Mouse (Mus musculus): ENCODE data around the gene Pink1. TPM values are rescaled to one million over a fixed set of nuclear protein-coding genes. Genes with fewer than 3 reads are reported as not detected.

Pink1 gene
- polyA plus RNA-seq (2021; fragmentation: Nextera tagmentation): 222 and 265 TPM in 2 replicates
- long read RNA-seq, experiment 1, transcript Pink1-201 (8 exons, 2,375 nt): major isoform, 370 of 468 reads
- long read RNA-seq, experiment 1, partial matches to known transcripts: 56 of 468 reads
- long read RNA-seq, experiment 1, other reads (novel, unspliced or antisense): 40 of 468 reads
- long read RNA-seq, experiment 2, transcript Pink1-201 (8 exons, 2,375 nt): major isoform, 2,845 of 3,076 reads
- long read RNA-seq, experiment 2, partial matches to known transcripts: 102 of 3,076 reads
- long read RNA-seq, experiment 2, other reads (novel, unspliced or antisense): 127 of 3,076 reads

DNA sequence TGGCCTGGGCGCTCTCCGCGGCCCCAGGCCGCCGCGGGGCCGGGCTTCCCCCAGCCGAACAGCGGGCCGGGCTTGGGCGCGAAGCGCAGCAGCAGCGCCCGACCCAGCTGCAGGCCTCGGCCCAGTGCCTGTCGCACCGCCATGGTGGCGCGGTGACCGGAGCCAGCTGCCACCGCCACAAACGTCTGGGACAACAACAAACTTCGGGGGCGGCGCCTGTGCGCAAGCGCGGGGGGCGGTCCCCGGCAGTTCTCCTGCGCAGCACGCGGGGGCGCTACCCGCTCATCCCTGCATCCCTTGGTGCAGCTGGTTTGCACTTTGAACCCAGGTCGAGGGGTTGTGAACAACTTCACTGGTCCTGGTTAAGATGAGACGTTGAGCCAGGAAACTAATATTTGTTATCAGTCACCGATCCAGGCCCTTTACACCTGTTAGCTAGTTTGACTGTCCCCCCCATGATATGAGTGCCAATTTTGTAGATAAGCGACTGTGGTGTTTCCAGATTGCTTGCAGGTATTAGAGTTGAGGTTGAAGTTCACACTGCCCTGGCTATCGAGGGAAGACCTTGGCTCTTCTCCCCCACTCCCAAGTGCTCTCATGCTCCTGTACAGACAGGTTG is at the start of gene Pink1:
Gene Pink1 (minus strand): TSS at position 231 of the 619 bp plus-strand sequence.

DNA sequence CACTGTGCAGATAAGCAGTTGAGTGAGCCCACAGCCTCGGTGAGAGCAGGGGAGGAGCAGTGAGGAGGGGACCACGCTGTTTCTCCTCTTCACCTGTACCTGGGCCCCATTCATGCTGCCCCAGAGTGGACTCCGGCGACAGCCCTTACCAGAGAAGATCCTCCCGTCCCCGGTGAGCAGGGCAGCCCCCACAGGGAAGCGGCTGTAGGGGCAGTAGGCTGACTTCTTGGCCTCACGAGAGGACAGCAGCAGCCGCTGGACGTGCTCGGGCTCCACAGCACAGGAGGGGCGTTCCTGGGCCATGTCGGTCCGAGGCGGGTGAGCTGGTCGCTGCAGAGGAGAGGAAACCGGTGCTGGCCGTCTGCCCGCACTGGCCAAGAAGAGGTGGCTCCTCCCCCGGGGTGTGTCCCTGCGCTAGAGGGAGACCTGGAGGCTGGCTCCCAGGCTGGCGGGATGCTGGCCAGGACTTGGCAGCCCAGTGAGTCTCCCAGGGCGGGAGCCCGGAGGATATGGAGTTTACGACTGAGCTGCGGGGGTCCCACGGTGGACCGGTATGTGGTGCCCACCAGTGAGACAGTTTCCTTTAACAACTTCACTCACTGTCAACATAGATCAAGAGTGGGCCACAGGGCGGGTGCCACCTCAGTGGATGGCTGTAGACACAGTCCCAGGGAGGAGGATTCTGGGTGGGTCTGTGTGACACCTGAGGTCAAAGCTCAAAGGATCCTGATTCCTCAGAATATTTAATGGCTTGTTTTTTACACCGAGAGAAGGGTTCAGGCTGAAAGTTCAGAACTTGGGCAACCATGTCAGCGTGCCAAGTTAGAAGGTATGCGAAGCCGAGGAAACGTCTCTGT is 41.8 kb upstream of the Pink1 start, which contains the start of gene Cda:
Gene Cda (minus strand): TSS at position 352 of the 857 bp plus-strand sequence.

DNA sequence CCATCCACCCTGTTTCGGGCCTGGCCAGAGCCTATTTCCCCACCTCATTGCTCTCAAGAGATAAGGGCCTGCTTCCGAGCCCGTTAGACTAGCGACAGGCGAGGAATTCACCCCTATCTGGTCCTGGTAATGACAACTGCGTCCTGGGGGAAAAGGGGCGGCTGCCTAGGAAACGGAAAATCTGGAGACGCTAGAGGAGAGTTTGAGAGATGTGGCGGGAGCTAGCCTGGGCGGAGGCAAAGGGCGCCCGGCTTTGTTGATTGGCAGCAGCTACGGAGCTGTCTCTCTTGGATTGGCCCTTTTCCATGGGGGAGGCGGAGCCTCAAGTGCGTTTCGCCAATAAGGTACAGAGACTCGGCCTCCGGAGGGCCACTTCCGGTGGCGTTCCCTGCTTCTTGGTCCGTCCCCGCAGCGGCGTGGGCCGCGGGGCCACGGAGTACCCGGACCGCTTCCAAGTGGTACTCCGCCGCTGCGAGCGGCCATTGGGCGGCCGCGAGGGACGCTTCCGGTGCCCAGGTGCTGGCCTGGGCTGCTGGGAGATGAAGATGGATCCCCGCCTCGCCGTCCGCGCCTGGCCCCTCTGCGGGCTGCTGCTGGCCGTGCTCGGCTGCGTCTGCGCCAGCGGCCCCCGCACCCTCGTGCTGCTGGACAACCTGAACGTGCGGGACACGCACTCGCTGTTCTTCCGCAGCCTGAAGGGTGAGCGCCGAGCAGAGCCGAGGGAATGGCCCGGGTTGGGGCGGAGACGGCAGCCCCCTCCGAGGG is 21.6 kb downstream of the Pink1 start, which contains the start of gene Ddost:
Gene Ddost (plus strand): TSS at position 391 of the 765 bp plus-strand sequence.

Small RNA genes lying within 50 kb of the gene (microRNA-seq; reads per million reads assigned to microRNA genes)
- gene Gm27646: not detected
- 30.1 reads per million, percentile 46 among the genes with 10 or more reads in this experiment for gene Mir7019

Other genes starting within 250 kb of the Pink1 start
- gene Hp1bp3, start 110.0 kb downstream of the Pink1 start, polyA plus RNA-seq (2021; fragmentation: Nextera tagmentation): 258 and 263 TPM in 2 replicates
- gene Sh2d5, start 75.9 kb downstream of the Pink1 start, polyA plus RNA-seq (2021; fragmentation: Nextera tagmentation): 17.9 and 19.7 TPM in 2 replicates
- gene Kif17, start 75.9 kb downstream of the Pink1 start, polyA plus RNA-seq (2021; fragmentation: Nextera tagmentation): 6.7 and 7.3 TPM in 2 replicates
- 180 and 182 TPM in 2 replicates for gene Ddost, start 21.6 kb downstream of the Pink1 start, polyA plus RNA-seq (2021; fragmentation: Nextera tagmentation)
- gene Cda, start 41.7 kb upstream of the Pink1 start, polyA plus RNA-seq (2021; fragmentation: Nextera tagmentation): 2.2 and 2.3 TPM in 2 replicates
- 13.3 and 16.9 TPM in 2 replicates for gene Fam43b, start 70.2 kb upstream of the Pink1 start, polyA plus RNA-seq (2021; fragmentation: Nextera tagmentation)
- 27.6 and 28.1 TPM in 2 replicates for gene Mul1, start 108.4 kb upstream of the Pink1 start, polyA plus RNA-seq (2021; fragmentation: Nextera tagmentation)
- 34.4 and 49.0 TPM in 2 replicates for gene Camk2n1, start 128.0 kb upstream of the Pink1 start, polyA plus RNA-seq (2021; fragmentation: Nextera tagmentation)